Mouse (Mus musculus) sigmoid colon, adult 10 weeks (tissue): ENCODE data around the gene Nkapd1. TPM values are rescaled to one million over a fixed set of nuclear protein-coding genes. Genes with fewer than 3 reads are reported as not detected.

ENCODE experiments used
- polyA plus RNA-seq: library from polyadenylated mRNA; stranded (reverse); fragments of 350-450 nt; fragmentation: Illumina TruSeq; extraction: RNeasy Lipid Tissue Mini Kit (QIAGEN cat#74804); gene quantifications from one replicate; pipeline ENCODE4 v1.2.3, GENCODE M21; 2014; ENCODE audit warnings: low read depth, low replicate concordance

Nkapd1 gene
- polyA plus RNA-seq, result 123 TPM

GRCm38 (mm10) chr9:50616766-50617603 lies at the start of gene Nkapd1, which contains the start of gene Pih1d2:
Gene Nkapd1, minus strand, starts transcription at chr9:50617464.
Gene Pih1d2, plus strand, starts transcription at chr9:50617321.

GRCm38 (mm10) chr9:50659392-50660217 lies 42.3 kb upstream of the Nkapd1 start, which contains the start of gene Dlat:
Gene Dlat, minus strand, starts transcription at chr9:50659780.

GRCm38 (mm10) chr9:50603189-50603997 lies 13.9 kb downstream of the Nkapd1 start, which contains the start of the genes Sdhd and Timm8b:
Gene Sdhd, minus strand, starts transcription at chr9:50603812.
Gene Timm8b, plus strand, starts transcription at chr9:50603910.

GRCm38 (mm10) chr9:50561145-50561917 lies 55.9 kb downstream of the Nkapd1 start, which contains the start of gene Tex12:
Gene Tex12, minus strand, starts transcription at chr9:50561325.

Other genes with a start within 250 kb of the Nkapd1 start
- gene Plet1, start 122.9 kb downstream of the Nkapd1 start, polyA plus RNA-seq, result 55.0 TPM
- gene Pts, start 88.7 kb downstream of the Nkapd1 start, polyA plus RNA-seq, result 200 TPM
- gene Il18, start 62.6 kb downstream of the Nkapd1 start, polyA plus RNA-seq, result 1,164 TPM
- gene Bco2, start 62.3 kb downstream of the Nkapd1 start, polyA plus RNA-seq, result 25.0 TPM
- 13.9 TPM for gene Tex12, start 56.1 kb downstream of the Nkapd1 start, polyA plus RNA-seq
- gene Sdhd, start 13.7 kb downstream of the Nkapd1 start, polyA plus RNA-seq, result 374 TPM
- 88.6 TPM for gene Timm8b, start 13.6 kb downstream of the Nkapd1 start, polyA plus RNA-seq
- 4.5 TPM for gene Pih1d2, start 143 bp downstream of the Nkapd1 start, polyA plus RNA-seq
- gene Dlat, start 42.3 kb upstream of the Nkapd1 start, polyA plus RNA-seq, result 118 TPM
- gene Dixdc1, start 122.1 kb upstream of the Nkapd1 start, polyA plus RNA-seq, result 22.0 TPM
- gene 2310030G06Rik, start 129.1 kb upstream of the Nkapd1 start, polyA plus RNA-seq, result 44.2 TPM
- 10.2 TPM for gene Cryab, start 133.9 kb upstream of the Nkapd1 start, polyA plus RNA-seq
- gene Hspb2, start 134.9 kb upstream of the Nkapd1 start, polyA plus RNA-seq, result not detected
- gene Fdxacb1, start 150.8 kb upstream of the Nkapd1 start, polyA plus RNA-seq, result 8.9 TPM
- 10.8 TPM for gene Alg9, start 157.6 kb upstream of the Nkapd1 start, polyA plus RNA-seq
- 94.8 TPM for gene 1110032A03Rik, start 158.1 kb upstream of the Nkapd1 start, polyA plus RNA-seq
- 29.4 TPM for gene Ppp2r1b, start 227.8 kb upstream of the Nkapd1 start, polyA plus RNA-seq